Mouse (Mus musculus) gastrocnemius, adult 18-20 months (tissue): ENCODE results near the gene Plekha5. TPM values are rescaled to one million over a fixed set of nuclear protein-coding genes. Genes with fewer than 3 reads are reported as not detected.
A peak's percentile ranks its signal among the peaks of the same experiment; 100 is the strongest.

ENCODE experiments used
- DNase-seq: peaks from one replicate; pipeline ENCODE4 v3.0.0; 2021; ENCODE audit warnings: low spot score
- long read RNA-seq, 2 experiments: library from polyadenylated mRNA; stranded (forward); transcript quantifications; one replicate each; pipeline ENCODE4 v2.0.0; 2021
- total RNA-seq, 2 experiments: library from RNA; stranded (reverse); gene quantifications; 2 replicates each; pipeline ENCODE4 v1.2.3; 2021

Plekha5 gene
- total RNA-seq = 10 to 100 TPM; 10.0 to 10.5 TPM
- long read RNA-seq, experiment 1, partial matches to known transcripts = 1 of 3 reads
- long read RNA-seq, experiment 1, other reads (novel, unspliced or antisense) = 2 of 3 reads
- long read RNA-seq, experiment 2, partial matches to known transcripts = 1 of 2 reads
- long read RNA-seq, experiment 2, other reads (novel, unspliced or antisense) = 1 of 2 reads

DNA sequence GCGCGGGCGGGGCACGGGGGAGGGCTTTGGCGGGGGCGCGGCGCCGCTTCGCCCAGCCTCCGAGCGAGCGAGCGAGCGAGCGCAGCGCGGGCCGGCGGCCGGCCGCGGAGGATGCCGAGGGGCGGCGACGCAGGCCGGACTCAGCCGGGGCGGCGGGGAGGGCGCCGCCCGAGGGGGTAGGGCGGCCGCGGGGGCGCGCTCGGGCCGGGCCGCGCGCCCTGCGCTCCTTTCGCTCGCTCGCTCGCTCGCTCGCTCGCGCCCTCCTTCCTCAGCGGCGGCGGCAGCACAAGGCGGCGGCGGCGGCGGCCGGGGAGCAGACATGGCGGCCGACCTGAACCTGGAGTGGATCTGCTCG, at the start of gene Plekha5:
TSS of gene Plekha5 (plus strand) at position 209 of the 355 bp plus-strand sequence.
- peak; percentile 47 for DNase-seq

DNA sequence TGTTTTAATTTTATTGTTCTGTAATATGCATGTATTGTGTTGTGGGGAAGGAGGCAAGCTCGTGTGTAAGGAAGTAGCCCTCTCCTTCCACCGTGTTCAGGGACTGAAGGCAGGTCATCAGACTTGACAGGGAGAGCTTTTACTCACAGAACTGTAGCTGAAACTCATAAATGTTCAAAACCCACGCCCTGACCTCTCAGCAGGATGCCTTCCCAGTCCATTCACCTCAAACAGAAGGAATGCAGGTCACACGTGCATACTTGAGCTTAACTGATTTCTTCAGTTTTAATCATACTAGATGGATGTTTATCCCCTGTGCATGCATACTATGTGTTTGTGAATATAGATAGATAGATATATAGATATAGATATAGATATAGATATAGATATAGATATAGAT, 48.2 kb upstream of the Plekha5 start:
- DNase-seq = no peak

DNA sequence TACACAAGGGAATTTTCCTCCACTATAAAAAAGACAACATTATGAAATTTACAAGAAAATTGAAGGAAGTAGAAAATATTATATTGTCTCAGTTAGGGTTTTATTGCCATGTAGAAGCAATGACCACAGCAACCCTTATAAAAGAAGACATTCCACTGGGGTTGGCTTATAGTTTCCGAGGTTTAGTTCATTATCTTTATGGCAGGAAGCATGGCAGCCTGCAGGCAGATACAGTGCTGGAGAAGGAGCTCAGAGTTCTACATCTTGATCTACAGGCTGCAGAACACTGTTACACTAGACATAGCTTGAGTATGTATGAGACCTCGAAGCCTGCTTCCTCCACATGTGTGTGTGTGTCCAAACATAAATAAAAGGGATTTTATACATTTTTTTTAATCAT, 43.3 kb upstream of the Plekha5 start:
- DNase-seq = no peak

DNA sequence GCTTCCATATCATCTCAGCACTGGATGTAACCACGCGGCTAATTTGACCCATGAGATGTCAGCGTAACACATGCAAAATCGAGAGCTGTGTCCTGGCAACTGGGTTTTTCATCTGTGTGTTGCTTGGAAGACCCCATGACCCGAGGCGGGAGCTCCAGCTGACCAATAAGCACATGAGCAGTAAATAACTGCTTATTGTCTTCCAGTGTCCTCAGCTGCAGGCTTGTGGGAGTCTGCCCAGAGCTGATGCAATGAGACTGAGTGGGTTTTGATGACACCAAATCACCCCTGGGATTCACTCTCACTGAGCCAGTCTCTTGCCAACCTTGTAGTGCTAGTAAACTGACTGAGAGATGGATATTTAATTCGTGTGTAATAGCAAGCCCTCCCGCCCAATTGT, 42.7 kb upstream of the Plekha5 start:
- peak; percentile 5 for DNase-seq

DNA sequence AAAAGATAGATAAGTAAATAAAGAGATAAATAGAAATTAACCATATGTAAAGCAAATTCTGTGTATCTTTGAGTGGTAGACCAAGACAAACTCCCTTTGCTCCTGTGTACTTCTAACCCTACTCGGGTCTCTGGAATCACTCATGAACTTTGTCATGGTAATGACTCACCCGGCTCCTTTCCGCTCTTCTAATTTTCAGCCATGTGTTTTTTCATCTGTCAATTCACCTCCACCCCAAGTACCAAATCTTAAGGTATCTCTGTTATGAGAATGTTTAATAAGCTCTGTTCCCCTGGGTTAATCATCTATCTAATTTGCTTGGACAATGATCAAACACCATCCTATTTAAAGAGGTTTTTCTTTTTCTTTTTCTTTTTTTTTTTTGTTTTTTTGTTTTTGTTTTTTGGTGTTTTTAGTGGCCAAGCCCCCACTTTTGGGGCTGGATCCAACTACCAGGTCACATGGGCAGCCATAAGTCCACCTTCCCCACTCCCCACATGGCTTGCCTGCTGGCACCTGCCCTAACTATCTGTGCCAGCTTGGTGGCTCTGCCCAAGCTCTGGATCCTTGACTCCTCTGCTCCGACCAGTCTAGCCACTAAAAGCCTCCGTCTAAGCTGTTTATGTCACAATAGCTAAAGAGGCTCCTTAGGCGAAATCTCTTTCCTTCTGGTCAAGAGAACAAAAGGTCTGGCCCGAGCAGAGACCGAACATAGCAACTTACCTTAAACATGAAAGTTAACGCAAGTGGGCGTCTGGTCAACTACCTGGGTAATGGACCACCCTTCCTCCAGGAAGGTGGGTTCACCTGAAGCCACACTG, 40.1 kb upstream of the Plekha5 start:
- no peak for DNase-seq

DNA sequence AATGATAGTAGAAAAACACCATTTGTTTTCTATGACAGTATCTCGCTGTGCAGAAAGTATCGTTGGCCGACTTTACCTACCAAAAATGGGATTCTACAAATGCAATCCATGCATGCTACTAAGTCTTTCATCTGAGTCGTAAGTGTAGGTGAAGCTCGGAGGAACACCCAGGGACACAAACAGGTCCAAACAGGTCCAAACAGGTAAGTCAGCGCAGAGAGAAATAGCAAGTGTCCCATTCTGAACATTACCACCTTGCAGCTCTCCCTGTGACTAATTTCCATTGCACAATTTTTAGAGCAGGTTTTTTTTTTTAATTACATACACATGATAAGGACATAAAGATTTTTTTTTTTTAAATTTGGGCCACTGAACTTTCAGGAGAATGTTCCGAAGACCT, 27.2 kb upstream of the Plekha5 start:
- no peak for DNase-seq

DNA sequence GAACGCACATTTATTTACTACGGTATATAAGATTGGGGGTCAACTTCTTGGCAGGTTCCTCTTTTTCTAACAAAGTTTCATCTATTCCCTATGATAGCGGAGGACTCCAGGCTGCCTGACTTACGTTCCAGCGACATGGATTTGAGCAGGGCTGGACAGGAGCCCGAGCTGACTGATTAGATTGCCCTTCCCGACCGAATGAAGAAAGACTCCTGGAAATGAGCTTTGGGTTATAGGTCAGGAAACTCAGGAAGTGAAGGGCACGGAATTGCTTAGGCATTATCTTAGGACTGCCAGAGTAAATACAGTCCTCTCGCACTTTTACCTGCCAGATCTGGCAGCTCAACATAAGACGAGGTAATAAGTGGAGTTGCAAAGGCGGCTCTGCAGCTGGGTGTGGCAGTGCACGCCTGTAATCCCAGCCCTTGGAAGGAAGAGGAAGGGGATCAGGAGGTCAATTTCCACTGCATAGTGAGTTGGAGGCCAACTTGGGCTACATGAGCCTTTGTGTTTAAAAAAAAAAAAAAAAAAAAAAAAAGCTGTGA, 21.0 kb upstream of the Plekha5 start:
- no peak for DNase-seq

DNA sequence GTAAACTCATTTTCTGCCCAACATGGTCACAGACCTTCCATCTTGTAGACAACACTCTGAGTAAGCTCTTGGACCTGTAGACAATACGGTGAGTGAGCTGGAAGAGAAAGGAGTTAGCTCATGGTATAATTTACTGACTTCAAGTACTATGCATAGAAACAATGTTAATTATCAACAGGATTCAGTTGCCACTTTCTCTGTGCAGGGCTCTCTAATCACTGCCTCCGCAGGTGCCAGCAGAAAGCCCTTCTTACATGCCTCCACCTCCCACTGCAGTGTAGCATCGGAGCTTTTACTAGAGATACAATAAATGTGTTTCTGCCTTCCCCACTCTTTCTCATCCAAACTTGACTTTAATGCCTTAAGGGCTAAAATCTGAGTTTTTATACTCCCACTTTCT, 11.9 kb upstream of the Plekha5 start:
- DNase-seq = no peak

DNA sequence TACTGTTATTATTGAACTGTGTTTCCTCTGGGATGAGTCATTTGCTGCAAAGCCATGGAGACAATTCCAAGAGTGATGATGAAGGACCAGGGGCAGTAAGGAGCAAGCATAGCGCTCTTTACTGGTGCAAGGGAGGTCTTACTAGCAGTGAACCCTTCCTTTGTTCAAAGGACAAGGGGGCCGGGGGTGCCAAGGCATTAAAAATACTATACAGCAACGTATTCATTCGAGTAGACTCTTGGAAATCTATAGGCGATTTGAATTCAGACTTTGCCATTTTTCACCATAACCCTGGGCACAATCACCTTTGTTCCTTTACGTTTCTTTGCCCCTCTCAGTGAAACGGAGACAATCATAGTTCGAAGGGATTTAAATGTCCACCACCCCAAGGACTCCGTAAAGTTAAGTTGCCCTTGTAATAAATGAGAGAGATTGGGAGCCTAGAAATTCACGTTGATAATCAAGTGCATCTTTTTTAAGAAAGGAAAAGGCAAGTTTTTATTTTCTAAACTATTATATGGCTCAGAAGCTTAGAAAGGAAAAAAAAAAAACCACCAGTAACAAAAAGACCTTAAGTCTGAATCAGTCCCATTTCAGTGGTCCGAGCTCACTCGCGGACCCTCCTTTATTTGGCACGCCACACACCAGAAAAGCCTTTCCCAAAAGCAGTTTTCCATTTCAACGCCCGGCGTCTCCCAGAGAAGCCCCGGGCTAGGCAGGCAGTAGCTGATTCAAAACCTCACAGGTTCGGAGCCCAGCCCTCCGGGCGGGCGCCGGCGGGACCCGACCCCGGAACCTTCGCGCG, 611 bp upstream of the Plekha5 start:
- DNase-seq = peak; percentile 25

DNA sequence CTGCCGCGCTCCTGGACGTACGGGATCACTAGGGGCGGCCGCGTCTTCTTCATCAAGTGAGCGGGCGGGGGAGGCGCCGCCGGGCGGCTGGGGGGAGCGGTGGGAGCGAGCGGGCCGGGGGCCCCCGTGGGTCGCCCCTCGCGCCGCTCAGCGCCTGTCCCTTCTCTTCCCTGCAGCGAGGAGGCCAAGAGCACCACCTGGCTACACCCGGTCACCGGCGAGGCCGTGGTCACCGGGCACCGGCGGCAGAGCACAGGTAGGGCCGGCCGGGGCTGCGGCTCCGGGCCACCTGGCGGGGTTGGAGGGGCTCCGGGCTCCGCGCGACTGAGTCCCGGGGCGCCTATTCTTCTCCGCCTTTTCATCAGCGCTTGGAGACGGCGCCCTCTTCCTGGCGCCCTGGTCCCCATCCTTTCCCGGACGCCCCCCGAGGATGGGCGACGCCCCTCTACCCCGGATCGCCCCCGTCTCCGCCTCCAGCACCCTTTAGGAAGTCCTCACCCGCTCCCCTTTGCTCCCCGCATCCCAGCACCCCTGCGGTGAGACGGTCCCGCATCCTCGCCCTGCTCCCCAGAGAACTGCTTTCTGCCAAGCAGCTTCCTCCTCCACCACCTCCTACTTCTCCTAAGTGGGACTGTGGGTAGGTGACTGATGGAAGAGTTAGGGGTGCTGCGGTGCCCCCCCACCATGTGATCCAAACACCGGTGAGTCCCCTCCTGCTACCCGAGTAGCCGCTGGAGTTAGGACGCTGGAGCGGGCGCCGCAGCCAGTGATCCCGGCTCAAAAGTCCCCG, 542 bp downstream of the Plekha5 start:
- peak; percentile 18 for DNase-seq

DNA sequence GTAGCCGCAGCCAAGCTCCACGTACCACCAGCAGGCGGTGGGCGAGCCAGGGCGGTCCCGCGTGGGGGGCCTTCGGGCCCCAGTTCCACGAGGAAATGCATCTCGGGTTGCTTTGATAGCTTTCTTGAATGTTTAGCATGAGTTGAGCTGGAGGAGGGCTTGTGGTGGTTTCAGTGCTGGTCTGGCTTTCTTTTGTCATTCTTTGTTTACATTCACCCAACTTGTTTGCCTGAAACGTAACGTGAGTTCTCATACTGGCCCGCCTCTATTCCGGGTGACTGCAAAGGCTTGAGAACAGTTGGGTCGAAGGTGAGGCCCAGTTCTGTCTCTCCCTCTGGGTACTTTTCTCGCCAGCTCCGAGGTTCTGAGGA, 1.1 kb downstream of the Plekha5 start:
- DNase-seq = no peak

DNA sequence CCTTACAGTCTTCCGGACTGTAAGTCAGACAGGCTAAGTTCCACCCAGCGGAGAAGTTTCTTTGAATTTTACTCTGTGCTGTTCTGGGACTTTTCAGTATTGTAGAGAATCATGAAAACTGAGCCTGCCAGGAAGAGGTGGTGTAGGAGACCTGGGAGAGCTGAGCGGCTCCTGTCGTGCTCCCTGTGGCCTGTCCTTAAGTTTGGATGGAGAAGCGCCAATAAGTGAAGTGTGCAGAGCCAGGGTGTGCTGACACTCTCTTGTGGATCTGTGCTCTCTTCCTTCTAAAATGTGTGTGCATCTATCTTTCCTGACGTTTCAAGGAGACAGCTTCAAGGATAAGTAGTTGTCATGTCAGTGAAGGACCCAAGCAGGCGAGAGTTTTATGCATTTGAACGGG, 5.4 kb downstream of the Plekha5 start:
- no peak for DNase-seq

DNA sequence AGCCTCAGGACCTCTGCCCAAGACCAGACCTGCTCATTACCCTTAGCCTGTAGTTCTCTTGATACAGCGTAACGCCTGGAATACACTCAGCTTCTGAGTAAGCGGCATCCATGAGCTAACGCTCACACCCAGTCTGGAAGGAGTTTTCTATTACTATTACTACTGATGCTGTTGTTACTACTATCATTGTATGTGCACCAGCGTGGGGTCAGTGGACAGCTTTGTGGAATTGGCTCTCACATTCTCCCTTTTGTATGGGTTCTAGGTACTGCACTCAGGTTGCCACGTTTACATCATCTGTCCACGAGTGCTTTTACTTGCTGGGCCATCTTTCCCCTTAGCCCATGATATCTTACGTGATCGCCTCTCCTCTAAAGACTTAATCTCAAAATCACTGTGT, 8.5 kb downstream of the Plekha5 start:
- no peak for DNase-seq

DNA sequence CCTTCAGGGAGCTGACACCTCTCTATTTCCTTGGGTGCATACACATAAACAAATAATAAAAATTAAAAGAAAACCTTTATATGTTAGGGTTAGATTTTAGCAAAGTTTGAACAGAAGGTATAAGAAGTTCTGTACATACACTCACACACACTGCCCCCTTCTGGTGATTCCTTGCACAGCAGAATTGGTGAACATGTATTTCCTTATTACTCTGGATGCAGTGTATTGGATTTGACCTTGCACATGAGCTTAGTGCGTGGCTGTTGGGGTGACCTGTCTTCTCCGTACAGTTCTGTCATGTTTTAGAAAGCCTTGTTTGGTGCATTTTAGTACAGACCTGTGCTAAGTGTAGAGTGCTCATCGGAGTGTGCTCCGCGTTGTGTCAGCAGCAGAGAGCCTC, 19.5 kb downstream of the Plekha5 start:
- DNase-seq = peak; percentile 40

DNA sequence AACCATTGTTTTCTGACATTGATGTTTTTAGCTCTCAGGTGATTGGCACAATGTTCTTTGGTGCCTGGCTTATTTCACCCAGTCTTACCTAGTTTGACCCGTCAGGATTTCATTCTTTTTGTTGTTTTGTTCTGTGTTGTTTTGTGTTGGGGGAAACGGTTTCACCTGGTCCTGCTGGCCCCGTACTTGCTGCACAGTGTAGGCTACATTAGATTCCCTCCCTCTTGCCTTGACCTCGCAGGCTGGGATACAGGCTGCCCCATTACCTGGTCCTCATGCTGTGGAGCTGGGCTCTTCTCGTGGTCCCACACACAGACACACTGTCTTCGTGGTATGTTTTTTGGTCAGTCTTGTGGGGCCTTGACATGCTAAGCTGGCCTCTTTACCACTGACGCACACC, 20.3 kb downstream of the Plekha5 start:
- no peak for DNase-seq

DNA sequence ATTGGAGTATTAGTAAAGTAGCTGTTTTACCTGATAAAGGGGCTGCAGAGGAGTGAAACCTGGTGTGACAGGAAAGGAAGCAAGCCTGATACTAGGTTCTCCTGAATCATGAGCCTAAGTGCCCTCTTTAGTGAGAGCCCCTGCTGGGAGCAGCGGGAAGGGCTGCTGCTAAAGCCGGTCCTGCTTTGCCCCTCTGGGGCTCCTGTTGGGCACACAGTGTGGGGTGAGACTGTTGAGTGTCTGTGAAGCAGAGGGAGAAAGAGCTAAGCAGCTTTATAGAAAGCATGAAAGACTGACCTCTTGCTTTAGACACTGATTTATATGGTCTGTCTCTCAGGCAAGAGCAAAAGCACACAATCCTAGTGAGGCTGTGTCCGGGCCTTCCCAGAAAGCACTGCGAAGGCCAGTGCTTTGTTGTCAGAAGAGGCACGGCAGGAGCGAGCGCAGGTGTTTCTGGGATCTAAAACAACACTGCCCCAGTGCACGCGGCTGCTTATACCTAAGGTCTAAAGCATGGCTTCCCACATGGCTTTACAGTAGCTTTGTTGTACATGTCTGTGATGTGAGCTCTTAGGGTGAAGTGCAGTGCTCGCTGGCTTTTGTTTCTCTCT, 21.1 kb downstream of the Plekha5 start:
- DNase-seq = no peak

DNA sequence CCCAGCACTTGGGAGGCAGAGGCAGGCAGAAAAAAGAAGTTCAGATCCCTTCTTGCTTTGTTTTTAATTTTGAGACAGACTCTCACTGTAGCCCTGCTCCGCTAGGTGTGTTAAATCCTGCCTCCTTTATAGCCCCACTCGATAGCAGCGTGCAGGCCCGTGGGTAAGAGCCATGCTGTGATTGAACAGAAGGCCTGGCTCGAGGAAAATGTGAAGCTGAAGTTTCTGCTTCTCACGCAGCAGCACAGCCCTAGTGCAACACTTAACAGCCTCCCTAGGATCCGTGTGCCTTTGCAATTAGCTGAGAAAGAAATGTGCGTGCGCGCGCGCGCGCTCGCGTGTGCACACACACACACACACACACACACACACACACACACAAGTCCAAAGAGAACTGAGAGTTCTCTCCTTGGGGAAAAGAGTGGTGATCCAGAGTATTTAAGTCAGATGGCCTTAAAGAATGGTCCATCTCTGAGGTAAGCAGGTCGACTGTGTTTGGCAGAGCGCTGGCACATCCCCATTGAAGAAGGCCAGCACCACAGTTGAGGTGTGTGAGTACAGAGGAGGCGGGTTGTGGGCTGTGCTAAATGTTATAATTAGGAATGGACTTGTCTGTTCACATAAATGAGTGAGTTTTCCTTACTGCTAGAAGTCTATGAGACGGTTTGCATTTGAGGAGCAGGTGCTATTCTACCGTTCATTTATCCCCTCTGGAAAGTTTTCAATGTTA, 24.3 kb downstream of the Plekha5 start:
- no peak for DNase-seq

DNA sequence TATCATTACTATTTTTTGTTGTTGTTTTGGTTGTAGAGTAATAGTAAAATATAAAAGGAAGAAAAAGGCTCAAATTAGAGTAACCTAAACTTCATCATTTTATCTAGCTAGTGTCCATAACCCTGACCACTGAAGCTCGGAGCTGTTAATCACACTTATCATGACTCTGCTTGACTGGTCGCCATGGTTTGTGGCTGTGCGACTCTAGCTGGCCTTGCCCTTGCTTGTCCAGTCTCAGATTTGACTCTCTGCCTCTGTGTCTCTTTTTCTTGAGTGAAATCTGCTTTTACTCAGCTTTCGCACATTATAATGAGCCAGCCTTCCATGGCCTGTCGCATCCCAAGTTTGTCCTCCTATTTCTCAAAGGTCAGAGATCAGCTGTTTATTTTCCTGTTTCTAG, 26.8 kb downstream of the Plekha5 start:
- DNase-seq = no peak

DNA sequence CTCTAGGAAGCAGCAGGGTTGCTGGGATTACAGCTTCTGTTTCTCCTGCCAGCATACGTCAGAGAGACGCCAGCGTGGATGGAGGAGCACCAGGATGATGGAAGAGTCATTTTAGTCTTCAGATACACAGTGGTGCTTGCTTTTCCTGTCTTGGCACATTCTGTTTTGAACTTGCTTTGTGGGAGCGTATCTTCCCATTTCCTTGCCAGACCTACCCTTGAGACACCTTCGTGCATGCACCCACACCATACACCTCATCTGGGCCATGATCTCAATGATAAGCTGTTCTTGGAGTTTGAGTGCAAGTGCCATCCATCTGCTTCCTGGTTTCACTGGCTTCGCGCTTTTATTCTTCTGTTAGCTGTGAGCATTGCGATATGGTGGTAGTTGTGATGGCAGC, 28.9 kb downstream of the Plekha5 start:
- DNase-seq = no peak

DNA sequence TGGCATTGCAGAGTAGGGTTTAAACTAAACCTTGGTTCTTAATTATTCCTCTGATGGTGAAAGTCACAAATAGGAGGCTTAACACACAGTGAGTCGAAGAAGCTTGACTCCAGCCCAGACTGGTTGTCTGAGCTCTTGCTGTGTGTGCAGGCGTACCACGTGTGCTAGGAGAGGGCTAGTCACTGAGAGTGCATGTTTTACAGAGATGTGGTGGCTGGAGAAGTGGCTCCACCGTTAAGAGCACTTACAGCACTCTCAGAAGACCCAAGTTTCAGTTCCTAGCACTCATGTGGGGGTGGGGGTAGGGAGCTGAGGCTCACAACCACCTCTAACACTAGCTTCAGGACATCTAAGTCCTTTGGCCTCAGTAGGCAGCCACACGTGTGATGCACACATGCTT, 29.6 kb downstream of the Plekha5 start:
- no peak for DNase-seq
